12 mouse cellular contexts compared by ENCODE assay signal in genomic region chr9:108806831-108807230, GRCm38 (mm10). TPM values are rescaled to one million over a fixed set of nuclear protein-coding genes. Genes with fewer than 3 reads are reported as not detected.
DNase-seq lines count a peak whose midpoint lies in the region; ATAC-seq and TF ChIP-seq lines count a peak whose summit lies in the region.
"Had no signal": no experiment of that assay in that cellular context is flagged by ENCODE, and none has a peak within 500 bp of the region (broad histone marks: within the 10 kb centered on the region; RNA-seq: fewer than 3 reads in every experiment).

No protein-coding gene starts in this region.

- no peaks in the 10 kb centered on the region for H3K27me3 ChIP-seq in MEL (ENCODE audit: control insufficient read depth in 1 of 2, insufficient read depth in 2 of 2, low read length in 2 of 2)
- H3K27me3 ChIP-seq in limb, embryonic 15.5 days, result no peaks in the 10 kb centered on the region
- H3K27me3 ChIP-seq: embryonic facial prominence, embryonic 13.5 days; kidney, embryonic 15.5 days; stomach, embryonic 15.5 days had no signal

- peaks cover 10 to 26% of the 10 kb centered on the region in 2 experiments for H3K36me3 ChIP-seq in MEL (ENCODE audit: control insufficient read depth in 1 of 2, insufficient read depth in 2 of 2, low read length in 2 of 2)
- peaks cover 58% of the 10 kb centered on the region for H3K36me3 ChIP-seq in limb, embryonic 15.5 days

- no peak overlapping the region for H3K4me2 ChIP-seq in limb, embryonic 15.5 days
- H3K4me2 ChIP-seq: embryonic facial prominence, embryonic 13.5 days; kidney, embryonic 15.5 days; stomach, embryonic 15.5 days had no signal

- no peak for TF ChIP-seq POLR2A in MEL (IDR thresholded peaks at IDR 0.05; ENCODE audit: control insufficient read depth in 1 of 2, insufficient read depth in 1 of 2, low read depth in 1 of 2, low read length in 2 of 2, poor library complexity in 1 of 2)

- peak in 1 of 2 experiments; percentile 24; a peak in 1 of 4 replicates for TF ChIP-seq EP300 in MEL (IDR thresholded peaks at IDR 0.05; ENCODE audit: low read depth in 1 of 2, low read length in 2 of 2)

- ATAC-seq in limb, embryonic 15.5 days (ENCODE audit: insufficient number of reproducible peaks, low FRiP score, low TSS enrichment, low read depth), result no peak

- peak overlapping the region; percentile 35; the same call in 1 of the 2 replicates for H3K27ac ChIP-seq in MEL (ENCODE audit: control insufficient read depth, low read depth, low read length)
- H3K27ac ChIP-seq in limb, embryonic 15.5 days, result peak overlapping the region; percentile 23; the same call in 1 of the 2 replicates
- H3K27ac ChIP-seq: embryonic facial prominence, embryonic 13.5 days; stomach, embryonic 15.5 days had no signal

- no peaks in the 10 kb centered on the region for H3K9me3 ChIP-seq in MEL (replicated peaks; ENCODE audit: insufficient read depth, low read length)
- H3K9me3 ChIP-seq in limb, embryonic 15.5 days, result no peaks in the 10 kb centered on the region
- H3K9me3 ChIP-seq: embryonic facial prominence, embryonic 13.5 days; kidney, embryonic 15.5 days; stomach, embryonic 15.5 days had no signal

- no peak overlapping the region for H3K4me3 ChIP-seq in MEL (ENCODE audit: control insufficient read depth in 1 of 2, insufficient read depth in 1 of 2, low read depth in 2 of 2, low read length in 2 of 2)
- H3K4me3 ChIP-seq in limb, embryonic 15.5 days, result no peak overlapping the region
- H3K4me3 ChIP-seq: embryonic facial prominence, embryonic 13.5 days; kidney, embryonic 15.5 days; stomach, embryonic 15.5 days had no signal

- peaks cover 19 to 27% of the 10 kb centered on the region in 2 experiments for H3K4me1 ChIP-seq in MEL (ENCODE audit: control insufficient read depth in 1 of 2, insufficient read depth in 2 of 2, low read length in 2 of 2)
- peaks cover 17% of the 10 kb centered on the region for H3K4me1 ChIP-seq in limb, embryonic 15.5 days

- peaks cover 2% of the 10 kb centered on the region; the same call in 1 of the 2 replicates for H3K79me2 ChIP-seq in MEL (ENCODE audit: control insufficient read depth, insufficient read depth, low read length, poor library complexity)

- 81% methylated on average over 1 of the region's 1 CpGs for WGBS in limb, embryonic 15.5 days

- TF ChIP-seq CTCF in MEL (IDR thresholded peaks at IDR 0.05 in 2 of 3, conservative IDR thresholded peaks at IDR 0.05 in 1 of 3; ENCODE audit: control insufficient read depth in 1 of 3, insufficient read depth in 1 of 3, low read depth in 2 of 3, low read length in 3 of 3, poor library complexity in 1 of 3, severe bottlenecking in 1 of 3), result no peak

- peak; percentile 53 for DNase-seq in cerebellum, adult 11-12 months
- no peak for DNase-seq in cerebellum, postnatal 4 days (ENCODE audit: low spot score in 2 of 2)
- DNase-seq in MEL (ENCODE audit: low read depth, low spot score), result peak; percentile 52
- peak; percentile 65 to 78 for DNase-seq in heart, adult 18-20 months
- DNase-seq in lung, adult 18-20 months, result no peak
- DNase-seq in right cerebral cortex, postnatal 36 days (ENCODE audit: low spot score in 2 of 2), result no peak
- no peak for DNase-seq in right cerebral cortex, postnatal 14 days

- no peak overlapping the region for H3K9ac ChIP-seq in MEL (ENCODE audit: control insufficient read depth, low read depth, low read length, poor library complexity, severe bottlenecking)
- H3K9ac ChIP-seq in limb, embryonic 15.5 days, result no peak overlapping the region
- H3K9ac ChIP-seq: embryonic facial prominence, embryonic 13.5 days; kidney, embryonic 15.5 days; stomach, embryonic 15.5 days had no signal

- TF ChIP-seq RAD21 in MEL (IDR thresholded peaks at IDR 0.05; ENCODE audit: low read depth, low read length), result no peak

TF ChIP-seq in MEL, 35 proteins besides CTCF, POLR2A, EP300 and RAD21:
- no peak for TF ChIP-seq MAFK (IDR thresholded peaks at IDR 0.05; ENCODE audit: borderline replicate concordance, low read depth, low read length)
- TF ChIP-seq ETS1 (IDR thresholded peaks at IDR 0.05; ENCODE audit: low read depth, low read length), result peak; percentile 39; the same call in 1 of the 2 replicates
- peak; percentile 16; the same call in 1 of the 2 replicates for TF ChIP-seq SIN3A (IDR thresholded peaks at IDR 0.05; ENCODE audit: low read length)
- TF ChIP-seq BHLHE40 (IDR thresholded peaks at IDR 0.05; ENCODE audit: borderline replicate concordance, low read depth, low read length), result no peak
- TF ChIP-seq GATA1 (IDR thresholded peaks at IDR 0.05; ENCODE audit: low read depth, low read length), result 0 out of 2 replicates have a peak, but pooled peaks have one; percentile 8
- peak; percentile 39; the same call in 1 of the 2 replicates for TF ChIP-seq POLR2AphosphoS2 (IDR thresholded peaks at IDR 0.05; ENCODE audit: low read length)
- TF ChIP-seq MEF2A (IDR thresholded peaks at IDR 0.05; ENCODE audit: extremely low read depth, insufficient replicate concordance, low read depth, low read length, poor library complexity, severe bottlenecking), result peak; percentile 88; the same call in 1 of the 2 replicates
- no peak for TF ChIP-seq SMC3 (IDR thresholded peaks at IDR 0.05; ENCODE audit: low read depth, low read length)
- peak; percentile 26; the same call in 1 of the 2 replicates for TF ChIP-seq TCF12 (IDR thresholded peaks at IDR 0.05; ENCODE audit: low read depth, low read length)

RNA-seq across cellular contexts. Expression of gene Nckipsd, which starts 1.3 kb away (rescaled TPM):
- total RNA-seq in MEL (2012; rRNA removed), result 3.9 and 6.6 TPM in 2 replicates
- 10 to 100 TPM in 1 of 2 experiments, not detected in 1; 10.3 TPM for polyA plus RNA-seq in MEL (2012; ENCODE audit: insufficient read depth in 1 of 2, insufficient read length in 2 of 2, low read depth in 1 of 2, low replicate concordance in 2 of 2, missing spikeins in 1 of 2)
- total RNA-seq in heart, adult 18-20 months (2021), result 1 to 10 TPM; 8.6 to 9.6 TPM
- 17.7 and 19.0 TPM in 2 replicates for polyA plus RNA-seq in limb, embryonic 15.5 days (2015; fragmentation: Nextera tagmentation; extraction: Ambion mirVana)

RNA-seq across cellular contexts. Expression of gene Celsr3, which starts 19.3 kb away (rescaled TPM):
- total RNA-seq in MEL (2012; rRNA removed), result 0.12 TPM in 1 of 2 replicates, not detected in the other
- under 1 TPM in 1 of 2 experiments, not detected in 1; 0.03 TPM for polyA plus RNA-seq in MEL (2012; ENCODE audit: insufficient read depth in 1 of 2, insufficient read length in 2 of 2, low read depth in 1 of 2, low replicate concordance in 2 of 2, missing spikeins in 1 of 2)
- under 1 TPM in 1 of 2 experiments, not detected in 1; 0.03 TPM for total RNA-seq in heart, adult 18-20 months (2021)
- polyA plus RNA-seq in limb, embryonic 15.5 days (2015; fragmentation: Nextera tagmentation; extraction: Ambion mirVana), result 0.08 and 0.09 TPM in 2 replicates
- total RNA-seq: hematopoietic stem cell, adult 5-6 weeks had no signal

RNA-seq across cellular contexts. Expression of gene Ip6k2, which starts 23.2 kb away (rescaled TPM):
- total RNA-seq in MEL (2012; rRNA removed), result 21.3 and 25.1 TPM in 2 replicates
- 10 to 100 TPM in 1 of 2 experiments, not detected in 1; 33.7 TPM for polyA plus RNA-seq in MEL (2012; ENCODE audit: insufficient read depth in 1 of 2, insufficient read length in 2 of 2, low read depth in 1 of 2, low replicate concordance in 2 of 2, missing spikeins in 1 of 2)
- 10 to 100 TPM; 16.7 to 24.8 TPM for total RNA-seq in heart, adult 18-20 months (2021)
- 86.7 and 99.7 TPM in 2 replicates for polyA plus RNA-seq in limb, embryonic 15.5 days (2015; fragmentation: Nextera tagmentation; extraction: Ambion mirVana)

RNA-seq across cellular contexts. Expression of gene Slc26a6, which starts 46.3 kb away (rescaled TPM):
- total RNA-seq in MEL (2012; rRNA removed), result 8.0 and 8.7 TPM in 2 replicates
- 10 to 100 TPM in 1 of 2 experiments, not detected in 1; 13.2 TPM for polyA plus RNA-seq in MEL (2012; ENCODE audit: insufficient read depth in 1 of 2, insufficient read length in 2 of 2, low read depth in 1 of 2, low replicate concordance in 2 of 2, missing spikeins in 1 of 2)
- 10 to 100 TPM; 19.6 to 19.8 TPM for total RNA-seq in heart, adult 18-20 months (2021)
- polyA plus RNA-seq in limb, embryonic 15.5 days (2015; fragmentation: Nextera tagmentation; extraction: Ambion mirVana), result 12.7 and 13.8 TPM in 2 replicates

Comparison
In these comparisons a context has a peak if more than half of its experiments do, and no peak if none do; other contexts are left out.
1. DNase-seq: peak in cerebellum, adult 11-12 months (single experiment), MEL (single experiment) and heart, adult 18-20 months (2 of 2); none in cerebellum, postnatal 4 days (0 of 2), lung, adult 18-20 months (0 of 2), right cerebral cortex, postnatal 36 days (0 of 2) and right cerebral cortex, postnatal 14 days (single experiment).